Mouse (Mus musculus) heart, embryonic 16.5 days (tissue): ENCODE measurements at regions not wholly inside any gene's neighbourhood (a gene's known extent, or its start where the extent isn't known, plus 50 kb on each side); places are given as distances from the start of the nearest gene placed in this dataset.
"Not testable (repeated sequence)": the region's sequence is repeated elsewhere in the genome, so short reads cannot be mapped to it uniquely, and the experiment has no call there.

Experiments
- ATAC-seq: fragments of 200-750 bp; cut with Nextera tagmentation; replicated peaks from 2 replicates; pipeline ENCODE4 v1.8.0; 2017; ENCODE audit warnings: moderate number of reproducible peaks; ENCODE audit not compliant: insufficient read depth, low FRiP score; ENCODE audit errors: extremely low read depth
- H3K27ac ChIP-seq: fragments of 300-500 bp; sonication (generic); 2 replicates; pipeline ENCODE4 v1.5.1; 2014; ENCODE audit warnings: mild to moderate bottlenecking, low read length, control low read depth, moderate library complexity
- H3K27me3 ChIP-seq: fragments of 300-500 bp; sonication (generic); 2 replicates; pipeline ENCODE4 v1.6.1; 2014; ENCODE audit warnings: low read length, mixed read lengths; ENCODE audit not compliant: control insufficient read depth, insufficient read depth
- H3K36me3 ChIP-seq: fragments of 300-500 bp; sonication (generic); 2 replicates; pipeline ENCODE4 v1.6.1; 2014; ENCODE audit not compliant: control insufficient read depth, insufficient read depth
- H3K4me1 ChIP-seq: fragments of 300-500 bp; sonication (generic); 2 replicates; pipeline ENCODE4 v1.6.1; 2014; ENCODE audit warnings: low read length, mixed read lengths; ENCODE audit not compliant: control insufficient read depth, insufficient read depth
- H3K4me2 ChIP-seq: fragments of 300-500 bp; sonication (generic); 2 replicates; pipeline ENCODE4 v1.6.1; 2014; ENCODE audit warnings: low read depth, mild to moderate bottlenecking, control low read depth, low read length
- H3K4me3 ChIP-seq: fragments of 300-500 bp; sonication (generic); 2 replicates; pipeline ENCODE4 v1.5.1; 2014; ENCODE audit warnings: mild to moderate bottlenecking, control low read depth, low read length
- H3K9ac ChIP-seq: fragments of 300-500 bp; sonication (generic); 2 replicates; pipeline ENCODE4 v1.6.1; 2014; ENCODE audit warnings: low read length, control low read depth
- H3K9me3 ChIP-seq: fragments of 300-500 bp; sonication (generic); replicated peaks from 2 replicates; pipeline ENCODE4 v1.6.1; 2016; ENCODE audit warnings: low read length; ENCODE audit not compliant: control insufficient read depth
- WGBS: fragments of 180-500 bp; shearing (Covaris S2); extraction: QIAGEN DNeasy Blood & Tissue Kit; methylation state at CpG from one replicate; pipeline ENCODE4 v1.1.7; 2014; 5-methylcytosine and 5-hydroxymethylcytosine counted together

GRCm38 (mm10) chr5:4248422-4248821, 56.3 kb downstream of the Mterf1b start:
- ATAC-seq = no peak
- no peaks in the 10 kb centered on the region for H3K4me1 ChIP-seq
- H3K9ac ChIP-seq = no peak overlapping the region
- no peak overlapping the region for H3K27ac ChIP-seq
- H3K27me3 ChIP-seq = no peaks in the 10 kb centered on the region
- no peaks in the 10 kb centered on the region for H3K9me3 ChIP-seq
- no peak overlapping the region for H3K4me2 ChIP-seq
- WGBS = 85% methylated on average over 2 of the region's 2 CpGs
- H3K4me3 ChIP-seq = no peak overlapping the region
- H3K36me3 ChIP-seq = no peaks in the 10 kb centered on the region

GRCm38 (mm10) chr5:4254280-4254679, 62.1 kb downstream of the Mterf1b start:
- H3K27me3 ChIP-seq, H3K9ac ChIP-seq, H3K4me1 ChIP-seq, H3K4me2 ChIP-seq, H3K9me3 ChIP-seq, H3K4me3 ChIP-seq, H3K36me3 ChIP-seq, H3K27ac ChIP-seq, ATAC-seq: not testable (repeated sequence)
- 77% methylated on average over 5 of the region's 5 CpGs for WGBS

DNA sequence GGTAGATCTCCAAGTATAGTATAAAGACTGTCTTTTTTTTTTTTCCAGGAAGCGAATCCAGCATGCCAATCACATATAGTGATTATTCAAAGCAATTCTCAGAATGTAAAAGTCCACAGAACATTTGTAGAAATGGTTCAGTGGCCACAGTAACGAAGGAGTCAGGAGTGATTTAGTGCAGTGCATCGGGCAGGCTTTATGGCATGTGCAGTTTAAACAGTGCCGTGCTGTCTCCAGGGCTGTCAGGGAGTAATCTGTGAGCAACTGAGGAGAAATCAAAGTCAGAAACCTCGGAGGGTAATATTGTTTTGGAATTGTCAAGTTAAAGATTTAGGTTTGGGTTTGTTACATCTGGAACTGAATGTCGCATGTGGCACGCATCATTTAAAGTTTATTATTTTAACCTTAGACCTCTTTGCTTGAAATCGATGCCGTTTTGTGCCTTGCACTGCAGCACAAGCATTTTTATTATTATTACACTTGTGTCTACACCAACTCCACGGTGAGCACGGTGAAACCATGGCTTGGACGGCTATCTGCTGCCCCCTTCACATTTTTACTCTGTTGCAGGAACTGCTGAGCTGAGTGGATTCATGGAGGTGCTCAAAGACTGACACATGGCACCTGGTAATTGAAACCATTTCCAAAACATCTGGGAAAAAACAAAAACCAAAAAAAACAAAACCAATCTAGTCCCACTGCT, 65.0 kb downstream of the Mterf1b start:
- H3K27ac ChIP-seq = no peak overlapping the region
- ATAC-seq = no peak
- H3K4me1 ChIP-seq = 0 out of 2 replicates have a peak, but pooled peaks cover 2% of the 10 kb centered on the region
- H3K9me3 ChIP-seq = no peaks in the 10 kb centered on the region
- no peak overlapping the region for H3K9ac ChIP-seq
- 71% methylated on average over 12 of the region's 12 CpGs for WGBS
- H3K4me3 ChIP-seq = no peak overlapping the region
- no peaks in the 10 kb centered on the region for H3K27me3 ChIP-seq
- H3K36me3 ChIP-seq = no peaks in the 10 kb centered on the region
- no peak overlapping the region for H3K4me2 ChIP-seq

DNA sequence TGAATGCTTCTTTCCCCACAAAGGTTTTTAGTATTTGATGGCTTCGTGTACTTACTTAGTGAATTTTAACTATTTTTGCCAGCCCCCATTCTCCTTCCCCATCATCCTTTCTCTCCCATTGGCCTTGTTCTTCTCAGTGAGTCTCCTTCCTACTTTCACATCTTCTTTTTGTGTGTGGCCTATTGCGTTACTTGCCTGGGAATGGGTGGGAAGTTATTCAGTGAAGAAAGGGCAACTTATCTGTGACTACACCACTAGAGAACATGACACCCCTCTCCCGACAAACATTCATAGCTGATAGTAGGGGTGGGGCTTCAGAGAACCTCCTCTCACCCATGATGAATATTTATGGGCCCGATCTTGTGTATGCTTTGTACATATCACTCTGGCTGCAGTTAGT, 67.1 kb downstream of the Mterf1b start:
- Histone ChIP-seq H3K27ac (no peak overlapping the region), H3K9me3 (no peaks in the 10 kb centered on the region), H3K4me2 (no peak overlapping the region), H3K9ac (no peak overlapping the region), H3K27me3 (no peaks in the 10 kb centered on the region), H3K4me3 (no peak overlapping the region), H3K36me3 (no peaks in the 10 kb centered on the region), H3K4me1 (0 out of 2 replicates have a peak, but pooled peaks cover 2% of the 10 kb centered on the region)
- ATAC-seq = no peak
- 84% methylated on average over 4 of the region's 4 CpGs for WGBS

DNA sequence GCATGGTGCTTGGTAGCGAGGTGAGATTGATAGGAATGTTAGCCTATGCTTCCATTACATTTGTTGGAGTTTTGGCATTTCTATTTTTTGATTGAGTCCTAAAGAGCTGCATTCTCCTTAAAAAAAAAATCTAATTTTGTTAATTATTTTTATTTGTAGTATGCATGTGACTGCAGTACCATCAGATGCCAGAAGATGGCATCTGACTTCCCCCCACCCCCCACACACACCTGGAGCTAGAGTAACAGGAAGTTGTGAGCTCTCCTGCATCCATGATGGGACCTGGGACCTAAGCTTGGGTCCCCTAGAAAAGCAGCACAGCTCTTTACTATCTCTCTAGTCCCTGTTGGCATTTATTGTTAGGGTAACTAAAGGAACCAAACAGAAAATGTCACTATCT, 70.5 kb downstream of the Mterf1b start:
- no peak overlapping the region for H3K27ac ChIP-seq
- no peak overlapping the region for H3K4me3 ChIP-seq
- ATAC-seq = no peak
- H3K4me2 ChIP-seq = no peak overlapping the region
- 0 out of 2 replicates have a peak, but pooled peaks cover 2% of the 10 kb centered on the region for H3K4me1 ChIP-seq
- 100% methylated on average over 1 of the region's 1 CpGs for WGBS
- H3K36me3 ChIP-seq = no peaks in the 10 kb centered on the region
- no peak overlapping the region for H3K9ac ChIP-seq
- H3K9me3 ChIP-seq = no peaks in the 10 kb centered on the region
- no peaks in the 10 kb centered on the region for H3K27me3 ChIP-seq

DNA sequence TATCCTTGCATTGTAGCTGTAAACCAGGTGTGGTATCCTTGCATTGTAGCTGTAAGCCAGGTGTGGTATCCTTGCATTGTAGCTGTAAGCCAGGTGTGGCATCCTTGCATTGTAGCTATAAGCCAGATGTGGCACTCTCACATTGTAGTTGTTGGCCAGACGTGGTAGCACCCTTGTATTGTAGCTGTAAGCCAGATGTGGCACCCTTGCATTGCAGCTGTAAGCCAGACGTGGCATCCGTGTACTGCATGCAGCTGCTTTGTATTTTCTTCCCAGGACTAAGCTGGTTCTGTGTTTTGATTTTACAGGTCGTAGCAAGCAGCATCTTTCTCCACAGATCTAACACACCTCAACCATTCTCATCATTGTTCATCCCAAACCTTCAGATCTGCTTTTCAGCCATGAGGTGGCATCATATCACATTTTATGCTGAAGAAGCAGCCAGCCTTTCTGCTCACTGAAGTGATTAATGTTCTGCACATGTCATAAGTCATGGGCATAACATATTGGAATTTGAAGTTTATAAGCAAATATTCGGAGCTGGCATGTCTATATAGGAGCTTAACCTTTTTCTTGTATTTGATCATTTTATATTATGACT, 71.5 kb downstream of the Mterf1b start:
- ATAC-seq = no peak
- no peak overlapping the region for H3K4me3 ChIP-seq
- WGBS = 65% methylated on average over 5 of the region's 5 CpGs

GRCm38 (mm10) chr5:4267717-4268116, 75.5 kb downstream of the Mterf1b start:
- H3K27ac ChIP-seq = no peak overlapping the region
- no peaks in the 10 kb centered on the region for H3K27me3 ChIP-seq
- H3K4me3 ChIP-seq = no peak overlapping the region
- no peaks in the 10 kb centered on the region for H3K9me3 ChIP-seq
- ATAC-seq = no peak
- H3K36me3 ChIP-seq = no peaks in the 10 kb centered on the region
- no peak overlapping the region for H3K9ac ChIP-seq
- H3K4me1 ChIP-seq = no peaks in the 10 kb centered on the region
- WGBS = 77% methylated on average over 2 of the region's 2 CpGs
- no peak overlapping the region for H3K4me2 ChIP-seq

More for the DNA sequence above, 71.5 kb downstream of the Mterf1b start:
- no peak overlapping the region for H3K27ac ChIP-seq
- no peaks in the 10 kb centered on the region for H3K27me3 ChIP-seq
- H3K4me1 ChIP-seq = 0 out of 2 replicates have a peak, but pooled peaks cover 2% of the 10 kb centered on the region
- no peaks in the 10 kb centered on the region for H3K9me3 ChIP-seq
- no peak overlapping the region for H3K4me2 ChIP-seq
- H3K9ac ChIP-seq = no peak overlapping the region
- H3K36me3 ChIP-seq = no peaks in the 10 kb centered on the region

DNA sequence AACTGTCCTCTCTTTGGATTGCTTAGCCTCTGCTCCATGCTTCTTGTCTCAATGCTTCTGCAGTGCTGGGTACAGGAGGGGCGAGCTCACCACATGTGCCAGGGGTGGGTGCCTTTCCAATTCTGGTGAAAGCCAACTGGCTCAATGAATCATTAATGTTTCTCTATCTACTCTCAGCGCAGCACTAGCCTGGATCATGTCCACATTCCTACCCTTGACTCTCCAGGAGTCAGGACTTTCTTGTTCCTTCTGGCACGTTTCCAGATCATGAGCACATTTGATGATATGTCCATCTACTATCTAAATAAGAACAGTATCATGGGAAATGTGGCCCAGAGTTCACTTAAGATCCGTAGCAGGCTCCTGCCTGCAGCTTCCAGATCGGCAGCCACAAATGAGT, 80.8 kb downstream of the Mterf1b start:
- peak overlapping the region; percentile 21; the same call in 1 of the 2 replicates for H3K27ac ChIP-seq
- 30% methylated on average over 5 of the region's 5 CpGs for WGBS
- H3K4me2 ChIP-seq = no peak overlapping the region

DNA sequence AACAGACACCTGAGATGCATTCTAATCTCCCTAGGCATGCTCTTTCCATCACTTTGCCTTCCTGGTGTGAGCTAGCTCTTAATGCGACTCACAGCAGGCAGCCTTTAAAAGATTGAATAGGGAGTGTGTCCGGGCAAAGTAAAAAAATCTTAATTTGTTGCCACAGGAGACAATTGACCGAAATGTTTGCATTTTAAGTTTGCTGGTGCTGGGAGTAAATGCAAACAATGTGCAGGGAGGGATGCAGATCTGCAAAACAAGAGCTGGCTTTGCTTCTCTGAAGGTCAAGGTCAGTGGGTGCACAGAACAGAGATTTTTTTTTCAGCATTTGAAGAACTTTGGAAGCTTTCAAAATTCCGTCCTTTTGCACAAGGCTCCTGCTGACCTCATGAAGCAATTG, 111.4 kb downstream of the Mterf1b start:
- Histone ChIP-seq H3K27me3 (no peaks in the 10 kb centered on the region), H3K36me3 (no peaks in the 10 kb centered on the region), H3K9me3 (no peaks in the 10 kb centered on the region), H3K4me3 (no peak overlapping the region), H3K27ac (no peak overlapping the region), H3K9ac (no peak overlapping the region), H3K4me1 (peaks cover 3% of the 10 kb centered on the region; the same call in 1 of the 2 replicates), H3K4me2 (no peak overlapping the region)
- no peak for ATAC-seq
- WGBS = 36% methylated on average over 4 of the region's 4 CpGs

More for the DNA sequence above, 80.8 kb downstream of the Mterf1b start:
- Histone ChIP-seq H3K4me3 (no peak overlapping the region), H3K36me3 (no peaks in the 10 kb centered on the region), H3K9me3 (no peaks in the 10 kb centered on the region), H3K4me1 (peaks cover 3% of the 10 kb centered on the region; the same call in 1 of the 2 replicates), H3K9ac (no peak overlapping the region), H3K27me3 (no peaks in the 10 kb centered on the region)
- ATAC-seq = peak; percentile 55
